Mouse (Mus musculus) telencephalon, adult 2 months (tissue): ENCODE measurements around the gene Adm2.

ENCODE experiments used
- DNase-seq: peaks from one replicate; pipeline ENCODE4 v3.0.0-alpha.2; 2011; ENCODE audit warnings: low read depth, low spot score

Gene Adm2

GRCm38 (mm10) chr15:89309962-89310498, 12.5 kb upstream of the Adm2 start:
- DNase-seq: peak; percentile 85

DNA sequence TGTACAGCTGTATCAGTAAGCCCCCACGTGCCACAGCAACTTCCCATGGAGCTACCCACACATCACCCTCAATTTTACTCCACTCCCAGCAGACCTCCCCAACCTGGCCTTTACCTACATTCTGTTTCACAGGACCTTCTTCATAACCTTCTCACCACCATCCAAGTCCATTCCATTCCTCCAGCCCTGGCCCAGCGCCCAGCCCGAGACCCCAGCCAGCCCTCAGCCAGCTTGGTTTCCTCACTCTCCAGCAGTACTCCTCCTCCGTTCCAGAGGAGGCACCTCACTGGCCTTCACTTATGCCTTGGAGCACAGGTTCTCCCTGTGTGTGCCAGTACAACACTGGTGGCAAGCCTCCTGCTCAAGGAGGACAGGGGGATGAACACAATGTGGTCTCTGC, 9.2 kb upstream of the Adm2 start:
- DNase-seq: no peak

- no peak for DNase-seq
These were observed 8.4 kb upstream of the Adm2 start for GRCm38 (mm10) chr15:89314107-89314506.

DNA sequence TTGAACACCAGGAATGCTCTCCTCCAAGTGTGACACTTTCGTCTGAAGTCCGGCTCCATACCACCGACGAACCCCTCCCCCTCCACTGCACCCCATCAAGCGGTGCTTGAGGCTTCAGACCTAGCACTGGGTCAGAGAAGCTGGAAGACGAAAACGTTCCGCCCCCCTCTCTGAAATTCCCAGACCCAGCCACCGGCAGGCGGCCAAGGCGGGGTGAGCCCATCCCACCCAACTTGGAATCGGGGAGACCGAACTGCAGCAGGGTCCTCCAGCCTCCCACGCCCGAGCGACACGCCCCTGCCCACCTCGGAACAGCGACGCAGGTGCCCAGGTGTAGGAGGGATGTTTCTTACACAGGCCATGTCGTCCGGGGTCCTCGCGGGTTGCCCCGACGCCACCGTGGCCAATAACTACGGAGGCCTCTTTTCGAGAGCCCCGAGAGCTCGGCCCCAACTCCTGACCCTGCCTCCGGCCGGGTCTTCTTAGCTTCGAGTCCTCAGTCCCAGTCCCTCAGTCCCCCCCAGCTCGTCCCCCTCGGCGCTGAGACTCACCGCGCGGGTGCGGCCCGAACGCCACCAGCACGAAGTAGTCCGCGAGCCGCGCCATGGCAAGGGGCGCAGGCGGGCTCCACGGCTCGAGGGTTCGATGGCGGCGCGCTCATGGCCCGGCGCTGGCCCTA, 7.9 kb upstream of the Adm2 start:
- DNase-seq: no peak

- peak; percentile 95 for DNase-seq
These were observed 7.3 kb upstream of the Adm2 start, which contains the start of gene Sbf1 for GRCm38 (mm10) chr15:89315190-89315731. TSS of gene Sbf1 (minus strand) at chr15:89315311.

DNA sequence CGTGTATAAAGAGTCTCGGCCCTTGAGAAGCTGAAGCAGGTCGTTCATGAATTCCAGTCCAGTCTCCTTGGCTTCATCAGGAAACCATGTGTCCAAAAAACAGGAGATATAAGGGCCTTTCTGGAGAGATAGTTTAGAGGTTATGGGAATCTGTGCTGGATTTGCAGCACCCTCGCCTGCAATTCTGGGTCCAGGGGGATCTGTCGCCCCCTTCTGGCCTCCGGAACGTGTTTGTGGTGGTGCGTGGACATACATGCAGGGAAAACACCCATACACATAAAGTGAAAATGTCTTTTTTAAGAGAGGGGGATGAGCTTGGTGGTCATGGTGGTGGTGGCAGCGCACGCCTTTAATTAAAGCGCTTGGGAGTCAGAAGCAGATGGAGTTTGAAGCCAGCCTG, 6.4 kb upstream of the Adm2 start:
- DNase-seq: no peak

DNA sequence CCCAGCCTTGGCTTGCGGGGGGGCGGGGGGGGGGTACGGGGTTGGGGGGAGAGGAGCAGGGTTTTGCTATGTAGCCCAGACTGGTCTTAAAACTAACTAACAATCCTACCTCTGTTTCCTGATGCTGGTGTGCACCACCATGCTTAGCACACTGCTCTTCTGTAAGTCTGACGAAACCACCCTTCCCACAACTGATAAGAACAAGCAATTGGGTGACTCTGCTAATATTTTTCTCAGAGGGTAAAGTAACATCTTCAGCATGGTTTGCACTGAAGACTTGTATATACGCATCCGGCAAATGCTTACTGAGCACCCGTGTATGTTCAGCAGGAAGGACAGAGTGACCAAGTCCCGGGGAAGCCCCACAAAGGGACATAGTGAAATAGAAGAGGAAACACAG, 1.3 kb upstream of the Adm2 start:
- no peak for DNase-seq

DNA sequence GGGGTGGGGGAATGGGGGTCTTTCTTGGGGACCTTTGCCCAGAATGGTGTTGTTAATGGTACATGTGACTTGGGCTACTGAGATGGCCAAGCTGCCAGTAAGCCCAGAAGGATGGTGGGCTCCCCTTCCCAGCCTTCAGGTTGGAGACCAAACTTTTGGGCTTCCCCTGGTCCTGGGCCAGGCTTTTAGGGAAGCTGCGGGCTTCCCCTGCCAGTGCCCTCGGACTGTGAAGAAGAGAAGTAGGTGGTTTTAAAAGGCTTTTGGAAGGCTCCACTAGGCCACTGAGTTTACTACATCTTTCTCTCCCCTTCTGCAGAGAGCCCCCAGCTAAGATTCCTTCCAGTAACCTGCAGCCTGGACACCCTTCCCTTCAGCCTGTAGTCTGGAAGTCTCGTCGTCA, 1.1 kb downstream of the Adm2 start:
- DNase-seq: no peak

- no peak for DNase-seq
These were observed 3.9 kb downstream of the Adm2 start for GRCm38 (mm10) chr15:89326441-89326840.

- DNase-seq: no peak
These were observed 11.8 kb downstream of the Adm2 start, which contains the start of gene Miox for GRCm38 (mm10) chr15:89334271-89334670. TSS of gene Miox (plus strand) at chr15:89334398.

DNA sequence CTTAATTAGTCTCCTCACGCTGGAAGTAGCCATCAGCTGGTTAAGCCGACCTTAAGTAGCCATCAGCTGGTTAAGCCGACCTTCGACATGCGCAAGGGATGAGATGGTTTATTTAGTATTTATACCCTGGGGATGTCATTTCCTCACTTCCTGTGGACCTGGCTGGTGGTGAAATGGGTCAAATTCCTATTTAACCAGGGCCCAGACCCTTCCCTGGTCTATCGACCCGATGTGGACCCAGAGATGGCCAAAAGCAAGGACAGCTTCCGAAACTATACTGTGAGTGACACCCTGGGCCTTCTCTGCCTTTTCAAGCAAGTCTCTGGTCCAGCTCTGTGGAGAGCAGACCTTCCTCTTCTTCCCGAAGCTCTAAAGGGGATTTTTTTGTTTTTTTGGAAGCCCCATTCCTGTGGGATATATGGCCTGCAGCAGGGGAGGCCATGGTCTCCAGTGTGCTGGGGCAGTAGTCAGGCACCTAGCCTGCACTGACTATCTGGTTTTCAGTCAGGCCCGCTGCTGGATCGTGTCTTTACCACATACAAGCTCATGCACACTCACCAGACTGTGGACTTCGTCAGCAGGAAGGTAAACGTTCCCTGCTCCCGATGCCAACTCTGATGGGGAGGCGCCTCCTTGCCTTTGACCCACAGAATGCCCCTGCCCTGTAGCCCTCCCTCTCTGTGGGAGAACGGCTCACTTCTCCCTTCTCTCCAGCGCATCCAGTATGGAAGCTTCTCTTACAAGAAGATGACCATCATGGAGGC, 12.4 kb downstream of the Adm2 start:
- no peak for DNase-seq

- DNase-seq: no peak
These were observed 13.9 kb downstream of the Adm2 start for GRCm38 (mm10) chr15:89336422-89336821.

DNA sequence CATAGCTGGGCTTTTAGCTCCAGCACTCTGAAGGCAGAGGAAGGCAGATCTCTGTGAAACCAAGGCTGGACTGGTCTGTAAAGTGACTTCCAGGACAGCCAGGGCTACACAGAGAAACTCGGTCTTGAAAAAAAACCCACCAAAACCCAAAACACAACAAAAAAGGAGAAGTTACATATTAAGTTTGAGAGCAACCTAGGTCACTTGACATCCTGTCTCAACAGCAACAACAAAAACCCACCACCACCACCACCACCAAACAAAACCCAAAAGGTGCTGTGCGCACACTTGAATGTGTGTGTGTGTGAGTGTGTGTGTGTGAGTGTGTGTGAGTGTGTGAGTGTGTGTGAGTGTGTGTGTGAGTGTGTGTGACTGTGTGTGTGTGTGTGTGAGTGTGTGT, 17.2 kb downstream of the Adm2 start:
- no peak for DNase-seq

GRCm38 (mm10) chr15:89340136-89340535, 17.6 kb downstream of the Adm2 start:
- no peak for DNase-seq

DNA sequence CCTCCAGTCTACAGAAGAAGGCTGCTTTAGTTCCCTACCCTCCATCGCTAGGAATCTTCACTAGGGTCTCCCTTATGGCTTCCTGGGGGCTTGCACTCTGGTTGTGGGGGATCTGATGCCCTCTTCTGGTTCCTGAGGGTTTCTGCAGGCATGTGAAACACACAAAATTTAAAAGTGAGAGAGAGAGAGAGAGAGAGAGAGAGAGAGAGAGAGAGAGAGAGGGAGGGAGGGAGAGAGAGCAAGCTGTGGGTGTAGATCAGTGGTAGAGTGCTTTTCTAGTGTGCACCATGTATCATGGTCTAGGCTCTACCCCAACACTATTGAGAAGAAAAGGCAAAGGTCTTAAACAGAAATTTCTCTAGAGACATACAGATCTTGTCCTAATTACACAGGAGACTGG, 19.2 kb downstream of the Adm2 start:
- no peak for DNase-seq

DNA sequence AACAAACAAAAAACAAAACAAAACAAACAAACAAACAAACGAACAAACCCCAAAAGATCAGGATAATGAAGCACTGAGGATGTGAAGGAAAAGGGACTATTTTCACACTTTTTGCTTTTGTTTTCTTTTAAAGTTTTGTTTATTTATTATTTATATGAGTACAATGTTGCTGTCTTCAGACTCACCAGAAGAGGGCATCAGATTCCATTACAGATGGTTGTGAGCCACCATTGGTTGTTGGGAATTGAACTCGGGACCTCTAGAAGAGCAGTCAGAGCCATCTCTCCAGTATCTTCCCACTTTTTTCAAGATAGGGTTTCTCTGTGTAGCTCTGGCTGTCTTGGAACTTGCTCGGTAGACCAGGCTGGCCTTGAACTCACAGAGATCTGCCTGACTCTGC, 20.8 kb downstream of the Adm2 start:
- no peak for DNase-seq

GRCm38 (mm10) chr15:89350447-89350846, 27.9 kb downstream of the Adm2 start:
- no peak for DNase-seq

- no peak for DNase-seq
These were observed 28.8 kb downstream of the Adm2 start for GRCm38 (mm10) chr15:89351302-89351701.

GRCm38 (mm10) chr15:89352054-89352453, 29.5 kb downstream of the Adm2 start:
- no peak for DNase-seq

DNA sequence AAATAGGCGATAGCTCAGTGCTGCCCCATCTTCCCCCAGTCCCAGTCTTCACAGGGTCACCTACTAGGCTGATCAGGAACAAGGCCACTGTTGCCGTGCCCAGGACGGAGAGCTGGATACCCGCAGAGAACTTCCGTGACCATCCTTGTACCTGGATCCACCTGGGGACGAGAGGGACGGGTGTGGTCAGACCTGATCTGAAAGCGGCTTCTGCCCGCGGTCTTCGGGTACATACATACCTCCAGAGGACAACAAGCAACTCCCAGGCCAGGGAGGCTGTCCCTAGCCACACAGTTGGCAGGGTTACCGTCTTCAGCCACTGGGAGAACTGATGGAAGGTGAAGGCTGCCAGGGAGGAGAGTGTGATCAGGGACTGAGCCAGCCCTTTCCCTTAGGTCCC, 30.3 kb downstream of the Adm2 start:
- DNase-seq: no peak

GRCm38 (mm10) chr15:89353837-89354236, 31.3 kb downstream of the Adm2 start:
- DNase-seq: no peak

- DNase-seq: no peak
These were observed 31.9 kb downstream of the Adm2 start for GRCm38 (mm10) chr15:89354455-89354854.
